Mouse (Mus musculus): Measurements from ENCODE around the gene Cmip.
"Not testable (repeated sequence)": the region's sequence is repeated elsewhere in the genome, so short reads cannot be mapped to it uniquely, and the experiment has no call there.

Gene Cmip

DNA sequence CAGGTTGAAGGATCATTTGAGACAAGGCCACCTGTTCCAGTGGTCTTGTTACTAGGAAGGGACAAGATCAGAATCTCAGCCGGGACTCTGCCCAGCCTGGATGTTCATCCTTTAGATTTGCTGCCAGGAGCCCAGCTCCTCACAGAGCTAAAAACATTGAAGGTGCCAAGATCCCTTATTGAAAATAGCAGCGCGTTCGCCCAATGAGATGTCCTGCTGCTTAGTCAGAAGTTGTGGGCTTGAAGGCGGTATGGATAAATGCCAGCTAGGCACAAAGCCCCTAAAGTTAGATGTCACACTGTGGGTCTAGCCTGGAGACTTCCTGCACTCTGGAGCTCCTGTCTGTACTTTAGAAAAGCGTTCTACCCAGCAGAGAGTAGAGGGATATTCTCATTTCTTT is 165.5 kb downstream of the Cmip start:
- DNase-seq (ENCODE audit: low spot score): no peak

- peak; percentile 59 for DNase-seq (ENCODE audit: low spot score)
These were observed 166.2 kb downstream of the Cmip start for GRCm38 (mm10) chr8:117423029-117423428.

GRCm38 (mm10) chr8:117427816-117428215 is 171.0 kb downstream of the Cmip start:
- DNase-seq (ENCODE audit: low spot score): not testable (repeated sequence)

GRCm38 (mm10) chr8:117428524-117429162 is 171.8 kb downstream of the Cmip start:
- DNase-seq (ENCODE audit: low spot score): no peak

- DNase-seq (ENCODE audit: low spot score): no peak
These were observed 173.8 kb downstream of the Cmip start for GRCm38 (mm10) chr8:117430624-117431023.

DNA sequence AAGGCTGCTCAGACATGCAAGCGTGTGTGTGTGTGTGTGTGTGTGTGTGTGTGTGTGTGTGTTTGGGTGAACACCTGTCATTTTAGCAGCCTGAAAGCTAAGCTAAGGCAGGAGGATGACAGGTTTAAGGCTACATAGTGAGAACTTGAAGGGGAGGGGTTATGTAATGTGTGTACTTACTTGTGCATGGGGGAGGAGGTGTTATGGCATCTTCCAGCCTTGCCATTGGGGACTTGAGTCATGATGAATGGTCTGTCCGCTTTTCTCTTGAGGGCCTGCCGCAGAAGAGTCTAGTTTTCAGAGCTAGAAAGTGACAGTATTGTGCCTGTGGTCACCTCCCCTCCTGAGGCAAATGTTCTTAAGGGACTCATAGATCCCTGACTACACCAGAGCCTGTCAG is 174.7 kb downstream of the Cmip start:
- no peak for DNase-seq (ENCODE audit: low spot score)

DNA sequence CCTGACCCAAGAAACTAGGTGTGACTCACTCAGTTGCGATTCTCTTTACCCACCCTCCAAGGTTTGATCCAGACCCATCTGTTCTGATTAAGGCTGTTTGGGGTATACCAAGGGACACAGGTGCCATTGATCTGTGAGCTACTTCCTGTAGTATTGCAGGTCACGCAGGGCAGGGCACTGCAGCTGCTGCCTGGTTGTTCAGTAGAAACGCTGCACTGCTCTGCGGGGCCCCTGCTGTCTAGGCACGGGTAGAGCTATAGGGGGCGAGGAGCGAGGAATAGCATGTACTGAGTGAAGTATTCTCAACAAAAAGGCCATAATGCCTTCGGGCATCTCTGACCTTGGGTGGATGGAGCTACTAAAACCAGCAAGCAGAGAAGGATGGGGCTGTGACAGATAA is 175.2 kb downstream of the Cmip start:
- no peak for DNase-seq (ENCODE audit: low spot score)

DNA sequence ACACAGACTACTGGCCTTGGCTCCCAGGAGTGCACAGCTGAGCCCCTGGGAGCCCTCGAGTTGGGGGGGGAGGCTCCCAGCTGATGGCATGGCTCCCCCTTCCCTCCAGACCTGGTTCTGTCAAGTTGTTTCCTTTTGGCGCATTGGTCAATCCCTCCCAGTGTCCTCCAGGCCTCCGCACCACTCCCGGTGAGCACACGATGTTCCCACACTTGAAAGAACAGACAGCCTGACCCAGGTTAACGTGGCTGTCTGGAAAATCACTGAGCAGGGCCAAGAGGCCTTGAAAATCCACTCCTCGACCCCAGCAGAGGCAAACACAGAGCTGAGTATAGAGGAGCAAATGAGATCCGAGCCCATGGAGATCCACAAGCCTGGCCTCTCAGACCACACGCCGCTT is 177.1 kb downstream of the Cmip start:
- DNase-seq (ENCODE audit: low spot score): peak; percentile 51

DNA sequence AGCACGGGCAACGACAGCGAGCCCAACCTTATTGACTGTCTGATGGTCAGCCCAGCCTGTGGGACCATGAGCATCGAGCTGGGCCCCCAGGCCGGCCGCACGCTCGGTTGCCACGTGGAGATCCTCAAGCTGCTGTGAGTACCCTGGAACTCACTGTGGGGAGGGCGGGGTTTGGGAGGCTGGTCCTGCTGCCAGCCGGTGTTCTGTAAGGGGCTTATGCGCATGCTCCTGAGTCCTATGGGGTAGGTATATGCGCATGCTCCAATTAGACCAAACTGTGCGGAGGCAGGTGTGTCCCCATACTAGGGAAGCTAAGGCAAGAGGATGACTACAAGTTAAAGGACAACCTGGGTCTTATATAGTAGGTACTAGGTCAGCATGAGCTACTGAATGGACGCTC is 179.9 kb downstream of the Cmip start:
- DNase-seq (ENCODE audit: low spot score): no peak

- DNase-seq (ENCODE audit: low spot score): peak; percentile 24
These were observed 180.8 kb downstream of the Cmip start for GRCm38 (mm10) chr8:117437616-117438015.

DNA sequence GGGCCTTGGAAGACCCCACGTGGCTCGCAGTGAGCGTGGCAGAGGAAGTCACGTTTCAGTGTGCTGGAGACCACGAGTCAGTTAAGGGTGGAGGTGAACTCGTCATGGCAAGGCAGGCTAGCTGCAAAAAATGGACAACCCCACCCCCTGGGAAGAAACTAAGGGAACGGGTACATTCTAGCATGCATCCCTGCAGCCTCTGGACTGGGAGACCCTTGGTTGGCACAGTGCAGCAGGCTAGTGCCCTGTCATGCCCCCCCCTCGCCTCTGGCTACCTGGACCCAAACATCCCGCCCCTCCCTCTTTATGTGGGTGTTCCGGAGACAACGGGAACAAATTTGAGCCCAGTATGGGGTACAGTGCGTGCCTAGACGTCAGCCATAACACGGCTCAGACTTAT is 183.5 kb downstream of the Cmip start:
- DNase-seq (ENCODE audit: low spot score): no peak

GRCm38 (mm10) chr8:117440759-117441158 is 183.9 kb downstream of the Cmip start:
- DNase-seq (ENCODE audit: low spot score): no peak

DNA sequence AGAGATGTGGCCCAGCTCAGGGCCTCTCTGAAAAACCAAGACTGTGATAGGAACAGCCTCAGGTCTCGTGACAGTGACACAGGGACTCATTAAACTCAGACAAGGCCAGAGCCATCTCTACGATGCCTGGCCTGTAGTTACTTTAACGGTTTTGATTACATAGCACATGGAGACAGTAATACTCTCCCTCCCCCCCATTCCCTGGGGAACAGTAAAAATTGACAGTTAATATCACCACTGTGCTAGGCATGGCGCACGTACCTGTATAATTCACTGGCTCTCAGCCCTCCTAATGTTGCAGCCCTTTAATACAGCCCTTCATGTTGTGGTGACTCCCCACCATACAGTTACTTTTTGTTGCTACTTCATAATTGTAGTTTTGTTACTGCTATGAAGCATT is 188.6 kb downstream of the Cmip start:
- no peak for DNase-seq (ENCODE audit: low spot score)

- DNase-seq (ENCODE audit: low spot score): no peak
These were observed 189.6 kb downstream of the Cmip start for GRCm38 (mm10) chr8:117446344-117446997.

GRCm38 (mm10) chr8:117451072-117451471 is 194.2 kb downstream of the Cmip start:
- DNase-seq (ENCODE audit: low spot score): no peak

DNA sequence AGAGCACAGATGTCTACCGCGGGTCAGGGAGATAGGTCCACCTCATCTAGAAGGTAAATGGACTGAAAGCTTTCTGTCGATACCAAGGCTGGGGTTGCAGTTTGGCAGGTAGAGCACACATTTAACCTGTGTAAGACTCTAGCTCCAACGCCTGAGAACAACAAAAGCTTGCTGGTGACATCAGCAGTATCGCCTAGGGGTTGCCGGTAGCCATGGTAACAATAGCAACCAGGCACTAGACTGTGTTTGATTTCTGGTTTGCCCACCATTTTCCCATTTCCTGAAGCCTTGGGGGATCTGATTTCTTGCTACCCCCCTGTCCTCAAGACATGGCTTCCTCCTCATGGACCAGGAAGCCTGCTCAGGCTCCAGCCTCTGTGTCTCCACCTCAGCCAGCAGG is 197.1 kb downstream of the Cmip start:
- no peak for DNase-seq (ENCODE audit: low spot score)

GRCm38 (mm10) chr8:117454516-117455116 is 197.8 kb downstream of the Cmip start:
- no peak for DNase-seq (ENCODE audit: low spot score)

GRCm38 (mm10) chr8:117455701-117456100 is 198.8 kb downstream of the Cmip start:
- DNase-seq (ENCODE audit: low spot score): no peak

DNA sequence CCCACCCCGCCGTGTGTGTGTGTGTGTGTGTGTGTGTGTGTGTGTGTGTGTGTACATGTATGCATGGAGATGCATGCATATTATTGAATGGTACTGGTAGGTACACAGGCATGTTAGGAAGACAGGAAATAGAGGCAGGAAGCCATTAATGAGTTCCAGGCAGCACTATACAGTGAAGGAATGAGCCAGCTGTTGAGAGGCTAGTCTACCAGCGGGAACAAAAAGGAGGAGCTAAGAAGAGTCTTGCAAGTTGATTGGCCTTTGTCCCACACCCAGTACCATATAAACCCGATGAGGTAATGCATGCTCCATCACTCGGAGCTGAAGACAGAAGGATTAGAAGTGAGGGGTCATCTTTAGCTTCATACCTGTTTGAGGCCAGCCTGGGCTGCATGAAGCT is 201.6 kb downstream of the Cmip start:
- DNase-seq (ENCODE audit: low spot score): no peak

DNA sequence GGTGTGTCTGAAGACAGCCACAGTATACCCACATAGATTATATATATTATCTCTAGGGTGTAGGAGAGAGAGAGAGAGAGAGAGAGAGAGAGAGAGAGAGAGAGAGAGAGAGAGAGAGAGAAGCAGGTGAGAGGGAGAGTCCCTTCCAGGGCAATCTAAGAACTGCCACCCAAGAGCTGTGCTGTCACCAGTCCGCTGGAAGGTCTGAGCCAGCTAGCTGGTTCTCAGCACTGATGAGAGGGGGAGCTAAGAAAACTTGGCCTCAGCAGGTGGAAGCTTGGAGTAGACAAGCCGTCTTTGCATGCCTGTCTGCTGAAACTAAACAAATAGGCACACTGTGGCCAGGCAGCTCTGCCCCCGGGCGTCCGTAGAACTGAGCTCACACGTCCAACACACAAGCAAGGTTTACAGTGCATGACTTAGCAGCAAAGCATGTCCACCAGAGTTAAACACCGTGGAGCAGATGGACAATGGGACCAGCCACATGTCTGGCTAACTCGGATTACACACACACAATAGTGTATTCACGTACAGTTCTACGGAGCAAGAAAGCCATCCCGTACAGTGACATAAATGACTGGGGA is 205.9 kb downstream of the Cmip start:
- no peak for DNase-seq (ENCODE audit: low spot score)

DNA sequence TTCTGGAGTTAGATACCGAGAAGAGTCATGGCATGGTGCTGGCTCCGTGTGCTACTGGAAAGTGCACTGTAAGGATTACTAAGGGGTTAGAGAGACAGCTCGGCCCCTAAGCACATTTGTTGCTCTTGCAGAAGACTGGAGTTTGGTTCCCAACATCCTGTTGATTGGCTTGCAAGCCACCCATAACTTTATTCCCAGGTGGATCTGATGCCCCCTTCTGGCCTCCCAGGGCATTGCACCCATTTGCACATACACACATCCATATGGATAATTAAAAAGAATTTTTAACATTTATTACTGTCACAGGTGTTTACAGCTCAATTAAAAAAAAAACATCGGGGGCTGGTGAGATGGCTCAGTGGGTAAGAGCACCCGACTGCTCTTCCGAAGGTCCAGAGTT is 207.7 kb downstream of the Cmip start:
- DNase-seq (ENCODE audit: low spot score): no peak

DNA sequence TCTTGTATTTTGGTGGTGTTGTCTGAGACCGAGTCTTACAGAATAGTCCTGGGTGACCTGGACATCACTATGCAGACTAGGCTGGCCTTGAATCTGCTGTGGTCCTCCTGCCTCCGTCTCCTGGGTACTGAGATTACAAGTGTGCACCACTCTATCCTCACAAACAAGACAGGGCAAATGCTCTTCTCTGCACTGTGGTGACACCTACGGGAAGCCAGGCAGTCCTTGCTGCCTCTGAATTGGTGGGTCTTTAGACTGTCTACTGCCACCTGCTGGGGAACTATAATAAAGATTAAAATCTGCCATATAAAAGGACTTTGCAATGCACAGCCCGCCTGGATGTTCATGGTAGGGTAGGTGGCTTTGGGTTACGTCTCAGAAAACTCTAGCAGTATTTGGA is 208.4 kb downstream of the Cmip start:
- peak; percentile 25 for DNase-seq (ENCODE audit: low spot score)

GRCm38 (mm10) chr8:117467466-117467865 is 210.6 kb downstream of the Cmip start:
- DNase-seq (ENCODE audit: low spot score): no peak

Data from ovary, postnatal 36 days (tissue).